Mouse (Mus musculus): ENCODE data around the gene Gm10334.
"Not testable (repeated sequence)": the region's sequence is repeated elsewhere in the genome, so short reads cannot be mapped to it uniquely, and the experiment has no call there.

Gene Gm10334

DNA sequence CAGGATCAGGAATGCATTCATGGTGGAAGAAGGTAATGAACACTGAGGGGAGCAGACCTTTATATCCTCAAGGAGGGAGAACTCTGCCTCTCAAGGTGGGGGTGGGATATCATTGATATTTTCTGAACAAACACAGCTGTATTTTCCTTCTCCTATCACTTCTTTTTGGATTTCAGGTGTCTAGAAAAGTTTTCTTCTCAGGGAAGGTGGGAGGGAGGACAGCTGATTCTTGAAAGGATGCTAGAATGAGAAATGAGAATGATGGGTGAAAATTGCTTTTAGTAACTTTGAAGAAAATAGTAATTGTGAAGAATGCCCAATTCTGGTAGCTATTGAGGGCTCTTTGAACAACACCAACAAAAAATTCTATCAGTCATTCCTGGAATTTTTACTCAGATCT is at the start of gene Gm10334:
Gene Gm10334 (minus strand): TSS at position 101 of the 400 bp plus-strand sequence.
- DNase-seq (ENCODE audit: low spot score), result not testable (repeated sequence)

DNA sequence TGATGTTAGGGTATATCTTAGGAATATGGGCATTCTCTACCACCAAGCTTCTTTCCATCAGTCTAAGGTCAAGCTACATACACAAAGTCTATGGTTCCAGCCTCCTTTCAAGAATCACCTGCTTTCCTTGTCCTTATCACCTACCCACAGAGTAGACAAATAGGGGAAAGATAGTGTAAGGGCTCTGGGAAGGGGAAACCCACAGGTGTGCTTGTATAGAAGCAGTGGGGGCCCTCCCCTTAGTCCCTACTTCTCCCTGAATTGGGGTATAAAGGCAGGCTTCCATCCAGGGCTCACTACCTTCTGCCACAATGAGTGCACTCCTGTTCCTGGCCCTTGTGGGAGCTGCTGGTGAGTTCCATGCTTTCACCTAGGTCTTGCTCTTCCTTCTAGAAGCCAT is 12.7 kb upstream of the Gm10334 start, which contains the start of gene Prss1:
Gene Prss1 (plus strand): TSS at position 301 of the 400 bp plus-strand sequence.
- not testable (repeated sequence) for DNase-seq (ENCODE audit: low spot score)

DNA sequence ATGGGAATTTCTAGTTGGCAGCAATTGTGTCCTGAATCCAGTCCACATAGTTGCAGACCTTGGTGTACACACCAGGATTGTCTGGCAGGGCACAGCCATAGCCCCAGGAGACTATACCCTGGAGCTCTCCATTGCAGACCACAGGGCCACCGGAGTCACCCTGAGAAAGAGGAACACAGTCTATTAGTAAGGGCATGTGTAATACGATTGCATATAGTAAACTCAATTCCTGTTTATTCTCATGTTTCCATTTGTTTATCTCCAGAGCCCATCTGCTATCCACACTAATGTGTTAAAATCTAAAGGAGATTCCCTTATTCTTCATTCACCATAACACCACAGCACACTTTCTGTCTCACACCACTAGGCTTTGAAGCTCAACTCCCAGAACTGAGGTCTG is 3.7 kb downstream of the Gm10334 start:
- DNase-seq (ENCODE audit: low spot score), result not testable (repeated sequence)

Measured in ovary, adult 18-20 months (tissue).